In genomic region chr6:65310840-65311620, GRCm38 (mm10) we compare ENCODE assay signal across 11 mouse cellular contexts.
DNase-seq lines count a peak whose midpoint lies in the region; ATAC-seq lines count a peak whose summit lies in the region.
"Had no signal": no experiment of that assay in that cellular context is flagged by ENCODE, and none has a peak within 500 bp of the region (broad histone marks: within the 10 kb centered on the region; RNA-seq: fewer than 3 reads in every experiment).

No protein-coding gene starts in this region.

- DNase-seq in forebrain, embryonic 10.5 days (ENCODE audit: extremely low spot score, low spot score): peak; percentile 49
- no peak for DNase-seq in spleen, postnatal 14 days (ENCODE audit: low spot score in 2 of 2)
- no peak for DNase-seq in adrenal gland, postnatal 10 days
- no peak for DNase-seq in kidney, postnatal 14 days
- DNase-seq: kidney, postnatal 10 days; liver, postnatal 0 days had no signal

- H3K4me3 ChIP-seq in forebrain, embryonic 10.5 days: no peak overlapping the region
- H3K4me3 ChIP-seq in hindbrain, embryonic 13.5 days: no peak overlapping the region
- no peak overlapping the region for H3K4me3 ChIP-seq in midbrain, embryonic 15.5 days
- H3K4me3 ChIP-seq: intestine, embryonic 15.5 days; limb, embryonic 12.5 days had no signal

- WGBS in forebrain, embryonic 10.5 days: 24% methylated on average over 11 of the region's 11 CpGs
- 16% methylated on average over 11 of the region's 11 CpGs for WGBS in hindbrain, embryonic 13.5 days
- WGBS in midbrain, embryonic 15.5 days: 11% methylated on average over 11 of the region's 11 CpGs

- H3K9ac ChIP-seq in hindbrain, embryonic 13.5 days: no peak overlapping the region
- H3K9ac ChIP-seq in midbrain, embryonic 15.5 days: peak overlapping the region; percentile 20; the same call in 1 of the 2 replicates
- H3K9ac ChIP-seq: intestine, embryonic 15.5 days; limb, embryonic 12.5 days; liver, postnatal 0 days had no signal

- H3K9me3 ChIP-seq in forebrain, embryonic 10.5 days: no peaks in the 10 kb centered on the region
- H3K9me3 ChIP-seq in hindbrain, embryonic 13.5 days: no peaks in the 10 kb centered on the region; the same call in 1 of the 2 replicates
- H3K9me3 ChIP-seq in midbrain, embryonic 15.5 days: no peaks in the 10 kb centered on the region
- H3K9me3 ChIP-seq: intestine, embryonic 15.5 days; limb, embryonic 12.5 days had no signal

- H3K4me2 ChIP-seq in hindbrain, embryonic 13.5 days: 0 out of 2 replicates have a peak overlapping the region, but pooled peaks have one; percentile 23
- H3K4me2 ChIP-seq in midbrain, embryonic 15.5 days: peak overlapping the region; percentile 21; the same call in 1 of the 2 replicates
- H3K4me2 ChIP-seq: intestine, embryonic 15.5 days; limb, embryonic 12.5 days had no signal

- H3K27ac ChIP-seq in forebrain, embryonic 10.5 days: peak overlapping the region; percentile 84
- peak overlapping the region; percentile 75 for H3K27ac ChIP-seq in hindbrain, embryonic 13.5 days
- peak overlapping the region; percentile 73 for H3K27ac ChIP-seq in midbrain, embryonic 15.5 days
- H3K27ac ChIP-seq: intestine, embryonic 15.5 days; limb, embryonic 12.5 days had no signal

- H3K36me3 ChIP-seq in forebrain, embryonic 10.5 days (replicated peaks): no peaks in the 10 kb centered on the region
- no peaks in the 10 kb centered on the region for H3K36me3 ChIP-seq in hindbrain, embryonic 13.5 days
- no peaks in the 10 kb centered on the region for H3K36me3 ChIP-seq in midbrain, embryonic 15.5 days (replicated peaks)
- H3K36me3 ChIP-seq: intestine, embryonic 15.5 days; limb, embryonic 12.5 days had no signal

- peaks cover 40% of the 10 kb centered on the region for H3K4me1 ChIP-seq in forebrain, embryonic 10.5 days
- H3K4me1 ChIP-seq in hindbrain, embryonic 13.5 days (replicated peaks): peaks cover 6% of the 10 kb centered on the region; the same call in 1 of the 2 replicates
- H3K4me1 ChIP-seq in midbrain, embryonic 15.5 days: peaks cover 4% of the 10 kb centered on the region
- H3K4me1 ChIP-seq: intestine, embryonic 15.5 days; limb, embryonic 12.5 days had no signal

- peak; percentile 82; the same call in 1 of the 2 replicates for ATAC-seq in hindbrain, embryonic 13.5 days (ENCODE audit: low FRiP score)
- ATAC-seq in midbrain, embryonic 15.5 days (replicated peaks): peak; percentile 92
- no peak for ATAC-seq in megakaryocyte, adult 5-6 weeks (ENCODE audit: poor library complexity, severe bottlenecking)
- ATAC-seq: intestine, embryonic 15.5 days; liver, postnatal 0 days had no signal

- no peaks in the 10 kb centered on the region for H3K27me3 ChIP-seq in forebrain, embryonic 10.5 days (ENCODE audit: poor library complexity, severe bottlenecking)
- H3K27me3 ChIP-seq in hindbrain, embryonic 13.5 days: no peaks in the 10 kb centered on the region
- H3K27me3 ChIP-seq in midbrain, embryonic 15.5 days (replicated peaks): no peaks in the 10 kb centered on the region
- H3K27me3 ChIP-seq: intestine, embryonic 15.5 days; limb, embryonic 12.5 days had no signal
